Mouse (Mus musculus) hindbrain, embryonic 16.5 days (tissue): ENCODE measurements at regions not wholly inside any gene's neighbourhood (a gene's known extent, or its start where the extent isn't known, plus 50 kb on each side); places are given as distances from the start of the nearest gene placed in this dataset.

Source experiments
- ATAC-seq: fragments of 200-750 bp; cut with Nextera tagmentation; 2 replicates; pipeline ENCODE4 v1.8.0; 2017; ENCODE audit warnings: moderate TSS enrichment, moderate library complexity
- H3K27ac ChIP-seq: fragments of 300-500 bp; sonication (generic); 2 replicates; pipeline ENCODE4 v1.5.1; 2014; ENCODE audit warnings: low read depth, mild to moderate bottlenecking, control low read depth, low read length, moderate library complexity
- H3K27me3 ChIP-seq: fragments of 300-500 bp; sonication (generic); replicated peaks from 2 replicates; pipeline ENCODE4 v1.6.1; 2014; ENCODE audit warnings: low read length; ENCODE audit not compliant: control insufficient read depth, insufficient read depth
- H3K36me3 ChIP-seq: fragments of 300-500 bp; sonication (generic); 2 replicates; pipeline ENCODE4 v1.6.1; 2014; ENCODE audit warnings: mild to moderate bottlenecking, low read length, moderate library complexity, mixed read lengths; ENCODE audit not compliant: control insufficient read depth, insufficient read depth
- H3K4me1 ChIP-seq: fragments of 300-500 bp; sonication (generic); 2 replicates; pipeline ENCODE4 v1.6.1; 2014; ENCODE audit warnings: low read depth, low read length; ENCODE audit not compliant: control insufficient read depth, insufficient read depth
- H3K4me2 ChIP-seq: fragments of 300-500 bp; sonication (generic); 2 replicates; pipeline ENCODE4 v1.6.1; 2014; ENCODE audit warnings: mild to moderate bottlenecking, low read length, control low read depth, moderate library complexity
- H3K4me3 ChIP-seq: fragments of 300-500 bp; sonication (generic); 2 replicates; pipeline ENCODE4 v1.5.1; 2014; ENCODE audit warnings: mild to moderate bottlenecking, low read length, control low read depth, moderate library complexity
- H3K9ac ChIP-seq: fragments of 300-500 bp; sonication (generic); 2 replicates; pipeline ENCODE4 v1.6.1; 2014; ENCODE audit warnings: low read depth, mild to moderate bottlenecking, control low read depth, low read length, moderate library complexity
- H3K9me3 ChIP-seq: fragments of 300-500 bp; sonication (generic); 2 replicates; pipeline ENCODE4 v1.6.1; 2014; ENCODE audit warnings: mild to moderate bottlenecking, low read length, moderate library complexity; ENCODE audit not compliant: control insufficient read depth
- WGBS: fragments of 180-500 bp; shearing (Covaris S2); extraction: QIAGEN DNeasy Blood & Tissue Kit; methylation state at CpG from one replicate; pipeline ENCODE4 v1.1.7; 2014; 5-methylcytosine and 5-hydroxymethylcytosine counted together

DNA sequence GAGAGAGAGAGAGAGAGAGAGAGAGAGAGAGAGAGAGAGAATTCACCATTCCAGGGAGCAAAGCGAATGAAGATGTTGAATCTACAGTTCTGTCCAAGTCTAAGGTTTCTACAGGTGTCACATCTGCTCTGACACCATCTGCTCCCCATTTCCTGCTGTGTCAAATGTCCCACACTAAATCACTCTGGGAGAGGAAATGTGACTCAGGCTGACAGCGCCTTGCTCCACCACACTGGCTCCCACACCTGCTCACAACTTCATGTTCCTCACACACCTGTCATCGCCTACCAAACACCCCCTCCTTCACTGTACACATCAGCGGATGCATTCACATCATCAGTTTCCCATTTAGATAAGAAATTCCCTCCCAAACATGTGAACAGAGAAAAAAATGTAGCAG is 366.3 kb downstream of the Synb start:
- Histone ChIP-seq H3K36me3 (no peaks in the 10 kb centered on the region), H3K27ac (no peak overlapping the region), H3K4me1 (peaks cover 4% of the 10 kb centered on the region), H3K9ac (no peak overlapping the region), H3K27me3 (no peaks in the 10 kb centered on the region), H3K4me2 (no peak overlapping the region), H3K9me3 (no peaks in the 10 kb centered on the region), H3K4me3 (no peak overlapping the region)
- WGBS, result 67% methylated on average over 4 of the region's 4 CpGs
- ATAC-seq, result no peak

DNA sequence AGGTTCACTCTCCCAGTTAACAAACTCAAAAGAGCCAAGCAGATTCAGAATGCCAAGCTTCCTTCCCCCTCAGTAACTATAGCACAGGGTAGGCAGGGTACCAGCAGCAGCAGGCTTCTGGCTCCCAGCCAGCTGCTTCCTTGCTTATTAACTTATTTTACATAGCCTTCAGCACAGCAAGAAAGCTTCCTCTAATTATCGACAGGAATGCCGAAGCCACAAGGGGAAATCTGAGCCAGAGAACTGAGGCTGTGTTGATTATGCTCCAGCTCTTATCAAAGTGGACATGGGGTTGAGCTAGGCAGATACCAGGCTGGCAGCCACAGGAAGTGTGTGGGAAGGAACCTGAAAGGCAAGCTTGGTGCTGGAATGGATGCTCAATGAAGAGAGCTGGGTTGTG is 371.0 kb downstream of the Synb start:
- ATAC-seq, result peak; percentile 94
- no peak overlapping the region for H3K4me3 ChIP-seq
- 8% methylated on average over 2 of the region's 2 CpGs for WGBS
- no peaks in the 10 kb centered on the region for H3K27me3 ChIP-seq
- H3K27ac ChIP-seq, result peak overlapping the region; percentile 17; the same call in 1 of the 2 replicates
- no peaks in the 10 kb centered on the region for H3K9me3 ChIP-seq
- peaks cover 11% of the 10 kb centered on the region for H3K4me1 ChIP-seq
- no peak overlapping the region for H3K4me2 ChIP-seq
- H3K36me3 ChIP-seq, result no peaks in the 10 kb centered on the region
- H3K9ac ChIP-seq, result no peak overlapping the region

DNA sequence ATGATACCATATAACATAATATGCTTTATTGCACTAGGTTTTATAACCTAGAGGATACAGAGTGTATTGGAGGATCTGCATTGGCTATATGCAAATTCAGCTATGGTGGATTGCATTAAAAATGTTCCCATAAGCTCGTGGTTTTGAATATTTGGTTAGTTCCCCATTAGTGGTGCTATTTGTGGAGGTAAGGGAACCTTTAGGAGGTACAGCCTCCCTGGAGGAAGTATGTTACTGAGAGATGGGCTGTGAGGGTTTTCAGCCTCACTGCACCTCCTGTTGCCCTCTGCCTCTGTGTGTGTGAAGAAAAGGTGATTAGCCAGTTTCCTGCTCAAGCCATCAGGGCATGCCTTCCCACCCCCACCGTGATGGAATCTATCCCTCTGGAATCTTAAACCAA is 372.1 kb downstream of the Synb start:
- WGBS, result 59% methylated on average over 2 of the region's 2 CpGs
- no peak overlapping the region for H3K4me3 ChIP-seq
- no peak for ATAC-seq
- H3K36me3 ChIP-seq, result no peaks in the 10 kb centered on the region
- no peak overlapping the region for H3K9ac ChIP-seq
- H3K27me3 ChIP-seq, result no peaks in the 10 kb centered on the region
- no peak overlapping the region for H3K27ac ChIP-seq
- H3K4me2 ChIP-seq, result no peak overlapping the region
- peaks cover 11% of the 10 kb centered on the region for H3K4me1 ChIP-seq
- H3K9me3 ChIP-seq, result no peaks in the 10 kb centered on the region

DNA sequence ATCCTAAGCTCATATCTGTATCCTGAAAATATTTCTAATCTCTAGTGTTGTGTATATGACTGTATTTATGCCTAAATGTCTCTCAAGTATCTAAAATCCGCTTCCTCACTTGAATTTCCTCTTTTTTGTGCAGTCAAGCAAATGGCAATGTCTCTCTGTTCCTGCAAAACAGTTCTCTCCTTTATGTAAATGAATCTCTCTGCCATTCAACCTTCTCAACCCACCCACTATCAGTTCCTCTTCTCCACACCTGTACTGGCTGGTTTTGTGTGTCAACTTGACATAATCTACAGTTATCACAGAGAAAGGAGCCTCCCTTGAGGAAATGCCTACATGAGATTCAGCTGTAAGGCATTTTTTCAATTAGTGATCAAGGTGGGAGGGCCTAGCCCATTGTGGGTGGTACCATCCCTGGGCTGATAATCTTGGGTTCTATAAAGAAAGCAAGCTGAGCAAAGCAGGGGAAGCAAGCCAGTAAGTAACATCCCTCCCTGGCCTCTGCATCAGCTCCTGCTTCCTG is 375.5 kb downstream of the Synb start:
- peaks cover 11% of the 10 kb centered on the region for H3K4me1 ChIP-seq
- no peak overlapping the region for H3K4me3 ChIP-seq
- WGBS, result 78% methylated on average over 1 of the region's 1 CpGs
- no peaks in the 10 kb centered on the region for H3K36me3 ChIP-seq
- no peaks in the 10 kb centered on the region for H3K9me3 ChIP-seq
- H3K9ac ChIP-seq, result no peak overlapping the region
- H3K27ac ChIP-seq, result no peak overlapping the region
- H3K27me3 ChIP-seq, result no peaks in the 10 kb centered on the region
- no peak overlapping the region for H3K4me2 ChIP-seq
- ATAC-seq, result no peak

DNA sequence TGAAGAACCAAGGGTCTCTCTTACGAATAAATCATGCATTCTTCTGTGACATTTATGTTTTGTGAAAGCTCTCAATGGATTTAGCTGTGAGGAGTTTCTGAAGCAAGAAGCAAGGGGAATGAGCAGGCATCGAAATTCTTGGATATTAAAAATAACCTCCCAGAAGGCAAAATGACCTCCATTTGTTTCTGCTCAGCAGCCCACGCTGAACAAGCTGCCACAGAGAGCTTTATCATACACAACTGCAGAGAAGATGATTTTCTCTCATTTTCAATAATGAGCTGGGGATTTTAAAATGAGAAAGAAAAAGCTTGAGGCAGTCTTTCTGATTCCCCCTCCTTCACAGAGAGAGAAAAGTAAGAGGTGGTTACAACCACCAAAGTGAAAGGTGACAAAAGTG is 394.2 kb downstream of the Synb start:
- 60% methylated on average over 3 of the region's 3 CpGs for WGBS
- Histone ChIP-seq H3K27me3 (no peaks in the 10 kb centered on the region), H3K36me3 (no peaks in the 10 kb centered on the region), H3K9me3 (no peaks in the 10 kb centered on the region), H3K9ac (no peak overlapping the region), H3K27ac (no peak overlapping the region), H3K4me1 (no peaks in the 10 kb centered on the region), H3K4me3 (no peak overlapping the region), H3K4me2 (no peak overlapping the region)
- no peak for ATAC-seq

DNA sequence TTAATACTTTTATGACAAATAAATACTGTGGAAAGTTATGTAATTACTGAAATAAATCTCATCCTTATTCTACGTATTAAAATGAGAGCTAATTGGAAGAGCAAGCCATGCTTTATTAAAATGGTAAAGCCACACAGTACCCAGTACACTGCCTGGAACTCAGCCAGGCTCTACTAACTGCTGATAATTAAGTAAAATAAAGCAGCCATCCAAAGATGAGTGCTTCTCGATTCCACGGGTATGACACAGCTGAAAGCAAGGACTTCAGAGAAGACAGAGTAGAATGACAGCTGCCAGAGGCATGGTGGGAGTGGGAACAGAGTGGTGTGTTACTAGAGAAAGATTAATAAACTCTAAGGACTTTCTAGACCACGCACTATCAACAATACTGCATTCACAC is 416.9 kb downstream of the Synb start:
- H3K27me3 ChIP-seq, result no peaks in the 10 kb centered on the region
- H3K9ac ChIP-seq, result no peak overlapping the region
- H3K4me1 ChIP-seq, result no peaks in the 10 kb centered on the region
- H3K4me2 ChIP-seq, result no peak overlapping the region
- no peaks in the 10 kb centered on the region for H3K36me3 ChIP-seq
- no peak overlapping the region for H3K27ac ChIP-seq
- no peaks in the 10 kb centered on the region for H3K9me3 ChIP-seq
- WGBS, result 64% methylated on average over 4 of the region's 4 CpGs
- H3K4me3 ChIP-seq, result no peak overlapping the region
- ATAC-seq, result no peak

DNA sequence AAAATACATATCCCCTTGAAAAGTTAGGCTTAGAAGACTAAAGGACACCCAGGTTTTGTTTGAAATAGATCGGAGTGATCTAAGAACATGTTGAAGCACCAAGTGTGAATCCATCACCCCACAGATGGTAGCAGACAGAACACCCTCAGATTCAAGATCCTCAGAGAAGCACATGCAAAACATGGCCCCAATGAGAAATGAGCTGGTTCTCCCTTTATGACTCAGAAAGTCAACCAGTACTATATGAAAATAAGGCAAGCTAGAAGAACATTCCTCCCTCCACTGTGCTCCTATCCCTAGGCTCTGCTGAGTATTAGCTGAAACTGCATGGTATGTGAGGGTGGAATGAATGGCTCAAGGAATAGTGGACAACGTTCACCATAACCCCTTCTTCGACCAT is 433.0 kb downstream of the Synb start:
- no peak overlapping the region for H3K4me2 ChIP-seq
- H3K4me1 ChIP-seq, result no peaks in the 10 kb centered on the region
- WGBS, result 95% methylated on average over 3 of the region's 3 CpGs
- peaks cover 2% of the 10 kb centered on the region; the same call in 1 of the 2 replicates for H3K9me3 ChIP-seq
- no peak overlapping the region for H3K27ac ChIP-seq
- no peak for ATAC-seq
- H3K9ac ChIP-seq, result no peak overlapping the region
- H3K27me3 ChIP-seq, result no peaks in the 10 kb centered on the region
- H3K4me3 ChIP-seq, result no peak overlapping the region
- no peaks in the 10 kb centered on the region for H3K36me3 ChIP-seq

DNA sequence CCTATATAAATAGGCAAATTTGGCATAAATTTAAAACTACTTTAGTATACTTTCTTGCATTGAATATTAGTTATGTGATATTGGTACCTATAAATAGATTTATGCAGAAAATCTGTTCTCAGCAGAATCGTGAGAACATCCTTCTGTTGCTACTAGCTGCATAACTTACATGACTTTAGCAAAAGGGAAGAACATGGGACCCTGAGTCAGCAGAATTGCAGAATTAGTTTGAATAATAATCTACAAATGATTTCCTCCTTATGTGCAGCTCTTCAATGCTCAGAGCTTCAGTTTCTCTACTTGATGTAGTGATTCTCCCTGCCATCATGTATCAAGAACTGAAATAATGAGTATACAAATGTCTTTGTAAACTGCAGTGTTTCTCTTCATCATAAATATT is 436.2 kb downstream of the Synb start:
- Histone ChIP-seq H3K4me1 (no peaks in the 10 kb centered on the region), H3K9me3 (peaks cover 2% of the 10 kb centered on the region; the same call in 1 of the 2 replicates), H3K9ac (no peak overlapping the region), H3K27me3 (no peaks in the 10 kb centered on the region), H3K4me3 (no peak overlapping the region), H3K27ac (no peak overlapping the region), H3K4me2 (no peak overlapping the region), H3K36me3 (no peaks in the 10 kb centered on the region)
- ATAC-seq, result no peak
- 62% methylated on average over 1 of the region's 1 CpGs for WGBS

DNA sequence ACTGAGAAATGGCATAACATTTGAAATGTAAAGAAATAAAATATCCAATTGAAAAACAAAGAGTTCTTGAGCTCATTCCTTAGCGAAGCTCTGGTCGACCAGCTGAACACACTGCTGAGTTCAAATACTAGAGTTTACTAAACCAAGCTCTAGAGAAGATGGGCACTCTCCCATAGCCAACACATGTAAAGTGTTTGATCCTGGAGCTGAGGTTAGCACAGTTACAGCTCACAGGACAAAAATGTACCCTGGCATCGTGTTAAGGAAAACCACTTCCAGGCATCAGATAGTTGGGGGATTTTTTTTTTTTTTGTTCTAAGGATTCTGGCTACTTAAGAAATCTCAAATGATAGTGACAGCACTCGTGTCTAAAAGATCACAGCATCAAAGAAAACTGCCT is 445.6 kb downstream of the Synb start:
- no peak for ATAC-seq
- no peaks in the 10 kb centered on the region for H3K9me3 ChIP-seq
- no peak overlapping the region for H3K4me2 ChIP-seq
- no peak overlapping the region for H3K4me3 ChIP-seq
- H3K27ac ChIP-seq, result no peak overlapping the region
- WGBS, result 85% methylated on average over 4 of the region's 4 CpGs
- H3K4me1 ChIP-seq, result no peaks in the 10 kb centered on the region
- no peaks in the 10 kb centered on the region for H3K36me3 ChIP-seq
- H3K27me3 ChIP-seq, result no peaks in the 10 kb centered on the region
- no peak overlapping the region for H3K9ac ChIP-seq

DNA sequence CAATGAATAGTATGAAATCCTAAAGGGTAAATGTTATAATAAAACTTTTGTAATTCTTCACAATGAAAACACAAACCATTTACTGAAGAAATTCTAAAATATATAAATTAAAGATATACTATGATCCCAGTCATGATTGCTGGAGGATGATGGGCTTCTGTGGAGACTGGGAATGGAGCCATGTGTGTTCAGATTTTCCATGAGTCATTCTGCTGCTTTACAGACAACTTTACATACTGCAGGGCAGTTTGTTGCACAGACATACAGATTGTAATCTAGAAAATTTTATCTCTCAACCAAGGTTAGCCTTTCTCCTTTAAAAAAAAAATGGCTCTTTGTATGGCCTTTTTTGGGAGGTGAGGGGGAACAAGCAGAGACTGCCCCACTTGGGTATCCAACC is 446.5 kb downstream of the Synb start:
- no peak for ATAC-seq
- Histone ChIP-seq H3K9ac (no peak overlapping the region), H3K36me3 (no peaks in the 10 kb centered on the region), H3K9me3 (no peaks in the 10 kb centered on the region), H3K27me3 (no peaks in the 10 kb centered on the region), H3K4me2 (no peak overlapping the region), H3K4me1 (no peaks in the 10 kb centered on the region), H3K4me3 (no peak overlapping the region), H3K27ac (no peak overlapping the region)
